Mouse (Mus musculus) intestine, embryonic 15.5 days (tissue): ENCODE measurements around the gene Wdr34. TPM values are rescaled to one million over a fixed set of nuclear protein-coding genes. Genes with fewer than 3 reads are reported as not detected.
"Not testable (repeated sequence)": the region's sequence is repeated elsewhere in the genome, so short reads cannot be mapped to it uniquely, and the experiment has no call there.

Experiments used
- ATAC-seq: fragments of 200-750 bp; cut with Nextera tagmentation; 2 replicates; pipeline ENCODE4 v1.8.0; 2017; ENCODE audit warnings: moderate TSS enrichment, moderate library complexity
- H3K27ac ChIP-seq: fragments of 300-500 bp; sonication (generic); 2 replicates; pipeline ENCODE4 v1.5.1; 2015; ENCODE audit warnings: mild to moderate bottlenecking, inconsistent platforms
- H3K27me3 ChIP-seq: fragments of 300-500 bp; sonication (generic); replicated peaks from 2 replicates; pipeline ENCODE4 v1.6.1; 2015; ENCODE audit warnings: inconsistent platforms
- H3K36me3 ChIP-seq: fragments of 300-500 bp; sonication (generic); 2 replicates; pipeline ENCODE4 v1.6.1; 2015; ENCODE audit warnings: inconsistent platforms
- H3K4me1 ChIP-seq: fragments of 300-500 bp; sonication (generic); replicated peaks from 2 replicates; pipeline ENCODE4 v1.6.1; 2015; ENCODE audit warnings: inconsistent platforms
- H3K4me2 ChIP-seq: fragments of 300-500 bp; sonication (generic); replicated peaks from 2 replicates; pipeline ENCODE4 v1.6.1; 2015; ENCODE audit warnings: mild to moderate bottlenecking, inconsistent platforms
- H3K4me3 ChIP-seq: fragments of 300-500 bp; sonication (generic); replicated peaks from 2 replicates; pipeline ENCODE4 v1.5.1; 2015; ENCODE audit warnings: inconsistent platforms
- H3K9ac ChIP-seq: fragments of 300-500 bp; sonication (generic); 2 replicates; pipeline ENCODE4 v1.6.1; 2015; ENCODE audit warnings: inconsistent platforms
- H3K9me3 ChIP-seq: fragments of 300-500 bp; sonication (generic); 2 replicates; pipeline ENCODE4 v1.6.1; 2016; ENCODE audit warnings: inconsistent platforms
- WGBS: fragments of 180-500 bp; shearing (Covaris S2); methylation state at CpG from one replicate; pipeline ENCODE4 v1.1.7; 2015; 5-methylcytosine and 5-hydroxymethylcytosine counted together
- polyA plus RNA-seq: library from polyadenylated mRNA; unstranded; fragments of >200 nt; fragmentation: Nextera tagmentation; extraction: Ambion mirVana; gene quantifications from 2 replicates; pipeline ENCODE4 v1.2.1, GENCODE M21; 2015

Wdr34 gene
- polyA plus RNA-seq, 1 experiment from 2014 or later: 20.9 TPM

- H3K9ac ChIP-seq: peak overlapping the region; percentile 81
- peak overlapping the region; percentile 63 for H3K4me3 ChIP-seq
- H3K9me3 ChIP-seq: no peaks in the 10 kb centered on the region
- ATAC-seq: no peak
- peak overlapping the region; percentile 89 for H3K4me2 ChIP-seq
- H3K27ac ChIP-seq: peak overlapping the region; percentile 98
- H3K36me3 ChIP-seq: no peaks in the 10 kb centered on the region
- WGBS: 26% methylated on average over 3 of the region's 3 CpGs
- peaks cover 9% of the 10 kb centered on the region; the same call in 1 of the 2 replicates for H3K4me1 ChIP-seq
- H3K27me3 ChIP-seq: no peaks in the 10 kb centered on the region
Measured at GRCm38 (mm10) chr2:30063791-30064190, 15.1 kb upstream of the Wdr34 start.

GRCm38 (mm10) chr2:30063235-30063634 lies 14.6 kb upstream of the Wdr34 start:
- peaks cover 8% of the 10 kb centered on the region; the same call in 1 of the 2 replicates for H3K4me1 ChIP-seq
- peak overlapping the region; percentile 63 for H3K4me3 ChIP-seq
- peak overlapping the region; percentile 81 for H3K9ac ChIP-seq
- no peak for ATAC-seq
- H3K27me3 ChIP-seq: no peaks in the 10 kb centered on the region
- no peaks in the 10 kb centered on the region for H3K36me3 ChIP-seq
- peak overlapping the region; percentile 89 for H3K4me2 ChIP-seq
- no peaks in the 10 kb centered on the region for H3K9me3 ChIP-seq
- peak overlapping the region; percentile 98 for H3K27ac ChIP-seq
- WGBS: 2% methylated on average over 8 of the region's 8 CpGs

- WGBS: under 1% methylated on average over 40 of the region's 40 CpGs
- peak overlapping the region; percentile 98 for H3K27ac ChIP-seq
- peak overlapping the region; percentile 89 for H3K4me2 ChIP-seq
- ATAC-seq: peak; percentile 54
- H3K9me3 ChIP-seq: no peaks in the 10 kb centered on the region
- peak overlapping the region; percentile 63 for H3K4me3 ChIP-seq
- H3K4me1 ChIP-seq: peaks cover 7% of the 10 kb centered on the region; the same call in 1 of the 2 replicates
- H3K27me3 ChIP-seq: no peaks in the 10 kb centered on the region
- H3K36me3 ChIP-seq: no peaks in the 10 kb centered on the region
- peak overlapping the region; percentile 81 for H3K9ac ChIP-seq
Measured at GRCm38 (mm10) chr2:30062249-30063093, 13.8 kb upstream of the Wdr34 start.

GRCm38 (mm10) chr2:30061215-30062166 lies 12.8 kb upstream of the Wdr34 start:
- Histone ChIP-seq H3K9ac (peak overlapping the region; percentile 81), H3K27ac (peak overlapping the region; percentile 98), H3K36me3 (no peaks in the 10 kb centered on the region), H3K27me3 (no peaks in the 10 kb centered on the region), H3K4me3 (peak overlapping the region; percentile 63), H3K4me2 (peak overlapping the region; percentile 89), H3K4me1 (peaks cover 10% of the 10 kb centered on the region; the same call in 1 of the 2 replicates), H3K9me3 (no peaks in the 10 kb centered on the region)
- 7% methylated on average over 37 of the region's 37 CpGs for WGBS
- peak; percentile 5 for ATAC-seq

GRCm38 (mm10) chr2:30058418-30058817 lies 9.7 kb upstream of the Wdr34 start:
- 0 out of 2 replicates have a peak, but pooled peaks cover 4% of the 10 kb centered on the region for H3K4me1 ChIP-seq
- H3K4me3 ChIP-seq: no peak overlapping the region
- H3K27me3 ChIP-seq: no peaks in the 10 kb centered on the region
- ATAC-seq: no peak
- no peaks in the 10 kb centered on the region for H3K9me3 ChIP-seq
- no peak overlapping the region for H3K9ac ChIP-seq
- no peak overlapping the region for H3K27ac ChIP-seq
- H3K4me2 ChIP-seq: no peak overlapping the region
- 55% methylated on average over 5 of the region's 5 CpGs for WGBS
- H3K36me3 ChIP-seq: no peaks in the 10 kb centered on the region

- 45% methylated on average over 12 of the region's 12 CpGs for WGBS
- Histone ChIP-seq H3K27ac (no peak within 1 kb of the TSS), H3K9ac (no peak within 1 kb of the TSS), H3K9me3 (no peaks in the 10 kb centered on the region), H3K4me3 (no peak within 1 kb of the TSS), H3K4me2 (no peak within 1 kb of the TSS), H3K4me1 (0 out of 2 replicates have a peak, but pooled peaks cover 2% of the 10 kb centered on the region), H3K36me3 (no peaks in the 10 kb centered on the region), H3K27me3 (no peaks in the 10 kb centered on the region)
- ATAC-seq: peak; percentile 46
Measured at GRCm38 (mm10) chr2:30057223-30057904, 8.7 kb upstream of the Wdr34 start, which contains the start of gene Set. Gene Set, plus strand, starts transcription at chr2:30057378.

- Histone ChIP-seq H3K9me3 (no peaks in the 10 kb centered on the region), H3K9ac (no peak overlapping the region), H3K27ac (no peak overlapping the region), H3K36me3 (no peaks in the 10 kb centered on the region), H3K27me3 (no peaks in the 10 kb centered on the region), H3K4me1 (0 out of 2 replicates have a peak, but pooled peaks cover 2% of the 10 kb centered on the region), H3K4me3 (no peak overlapping the region), H3K4me2 (no peak overlapping the region)
- ATAC-seq: no peak
- WGBS: 78% methylated on average over 3 of the region's 3 CpGs
Measured at GRCm38 (mm10) chr2:30056736-30057135, 8.1 kb upstream of the Wdr34 start.

- H3K27ac ChIP-seq, H3K4me3 ChIP-seq, H3K4me2 ChIP-seq, H3K36me3 ChIP-seq, H3K27me3 ChIP-seq, H3K9me3 ChIP-seq, H3K4me1 ChIP-seq, H3K9ac ChIP-seq, ATAC-seq: not testable (repeated sequence)
- 90% methylated on average over 3 of the region's 3 CpGs for WGBS
Measured at GRCm38 (mm10) chr2:30055310-30055709, 6.6 kb upstream of the Wdr34 start.

- 42% methylated on average over 6 of the region's 6 CpGs for WGBS
- Histone ChIP-seq H3K9me3 (no peaks in the 10 kb centered on the region), H3K36me3 (no peaks in the 10 kb centered on the region), H3K9ac (no peak overlapping the region), H3K4me3 (no peak overlapping the region), H3K4me1 (0 out of 2 replicates have a peak, but pooled peaks cover 2% of the 10 kb centered on the region), H3K27ac (no peak overlapping the region), H3K27me3 (no peaks in the 10 kb centered on the region), H3K4me2 (no peak overlapping the region)
- no peak for ATAC-seq
Measured at GRCm38 (mm10) chr2:30051992-30052761, 3.5 kb upstream of the Wdr34 start.

- Histone ChIP-seq H3K4me2 (no peak overlapping the region), H3K4me1 (no peaks in the 10 kb centered on the region), H3K27ac (no peak overlapping the region), H3K36me3 (no peaks in the 10 kb centered on the region), H3K9ac (no peak overlapping the region), H3K4me3 (no peak overlapping the region), H3K27me3 (no peaks in the 10 kb centered on the region), H3K9me3 (no peaks in the 10 kb centered on the region)
- ATAC-seq: no peak
- 75% methylated on average over 3 of the region's 3 CpGs for WGBS
Measured at GRCm38 (mm10) chr2:30049831-30050230, 1.1 kb upstream of the Wdr34 start.

- Histone ChIP-seq H3K27me3 (no peaks in the 10 kb centered on the region), H3K27ac (peak overlapping the region; percentile 85; the same call in 1 of the 2 replicates), H3K9ac (peak overlapping the region; percentile 62), H3K9me3 (no peaks in the 10 kb centered on the region), H3K4me2 (peak overlapping the region; percentile 64), H3K36me3 (no peaks in the 10 kb centered on the region), H3K4me3 (peak overlapping the region; percentile 65), H3K4me1 (no peaks in the 10 kb centered on the region)
- WGBS: 51% methylated on average over 11 of the region's 11 CpGs
- no peak for ATAC-seq
Measured at GRCm38 (mm10) chr2:30048101-30048501, 580 bp downstream of the Wdr34 start.
